Mouse (Mus musculus) lung, postnatal 36 days (tissue): ENCODE results near the gene Maco1.
"Not testable (repeated sequence)": the region's sequence is repeated elsewhere in the genome, so short reads cannot be mapped to it uniquely, and the experiment has no call there.

Experiments used
- DNase-seq: peaks from one replicate; pipeline ENCODE4 v3.0.0; 2022; ENCODE audit warnings: mixed read lengths

Maco1 gene

DNA sequence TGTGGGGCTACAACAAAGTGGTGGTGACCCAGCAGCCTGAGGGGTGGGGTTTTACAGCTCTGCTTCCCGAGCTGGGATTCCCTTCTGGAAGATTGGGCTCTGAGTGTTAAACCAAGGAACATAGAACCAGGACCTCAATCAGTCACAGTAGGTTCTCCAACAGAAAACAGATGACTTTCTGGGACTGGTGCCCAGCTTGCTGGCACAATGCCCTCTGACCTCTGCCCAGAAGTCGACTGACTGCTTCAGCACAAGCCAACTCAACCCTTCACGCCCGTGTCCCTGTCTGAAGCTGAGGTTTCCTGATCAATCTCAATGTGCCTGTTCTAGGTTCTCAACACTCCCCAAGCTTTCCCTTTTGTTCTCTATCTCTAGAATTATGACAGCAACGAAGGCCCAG is 48.4 kb downstream of the Maco1 start:
- DNase-seq: peak; percentile 91

DNA sequence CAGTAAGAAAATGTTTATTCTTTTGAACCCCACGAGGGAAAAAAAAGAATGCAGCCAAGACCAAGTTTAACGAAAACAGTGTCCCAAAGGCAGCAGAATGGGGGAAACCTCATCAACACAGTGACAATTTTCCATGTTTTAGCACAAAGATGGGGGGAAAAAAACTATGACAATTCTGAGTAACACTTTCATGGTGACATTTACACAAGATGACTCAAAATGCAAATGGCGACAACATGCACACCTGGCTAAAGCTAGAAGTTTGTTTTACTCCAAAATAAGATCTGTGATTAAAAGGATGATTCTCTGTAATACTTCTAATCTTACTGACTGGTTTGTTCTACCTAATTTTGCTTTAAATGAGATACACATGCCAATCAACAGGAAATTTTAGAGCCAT is 50.4 kb downstream of the Maco1 start:
- DNase-seq: no peak

- no peak for DNase-seq
These were observed 51.0 kb downstream of the Maco1 start for GRCm38 (mm10) chr4:134802155-134802554.

GRCm38 (mm10) chr4:134800693-134801092 is 52.5 kb downstream of the Maco1 start:
- DNase-seq: no peak

DNA sequence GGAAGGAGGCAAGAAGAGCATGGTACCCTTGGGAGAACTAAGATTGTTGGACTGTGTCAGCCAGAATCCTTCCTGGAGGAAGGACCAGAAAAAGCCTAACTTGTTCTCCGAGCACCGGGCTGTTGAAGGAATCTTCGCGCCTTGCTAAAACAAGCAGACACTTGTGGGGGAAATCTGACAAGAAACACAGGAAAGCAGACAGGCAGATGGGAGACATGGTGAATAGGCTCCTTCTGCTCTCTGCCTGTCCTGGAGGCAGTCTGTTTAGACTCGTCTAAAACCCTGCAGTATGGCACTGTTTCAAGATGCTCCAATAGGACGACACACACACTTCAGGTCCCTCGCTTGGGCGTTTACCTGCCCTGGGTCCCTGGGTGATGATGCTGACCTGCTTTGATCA is 53.0 kb downstream of the Maco1 start:
- DNase-seq: no peak

GRCm38 (mm10) chr4:134799272-134799671 is 53.9 kb downstream of the Maco1 start:
- DNase-seq: peak; percentile 83

GRCm38 (mm10) chr4:134798861-134799260 is 54.3 kb downstream of the Maco1 start:
- no peak for DNase-seq

GRCm38 (mm10) chr4:134797621-134798020 is 55.5 kb downstream of the Maco1 start:
- no peak for DNase-seq

DNA sequence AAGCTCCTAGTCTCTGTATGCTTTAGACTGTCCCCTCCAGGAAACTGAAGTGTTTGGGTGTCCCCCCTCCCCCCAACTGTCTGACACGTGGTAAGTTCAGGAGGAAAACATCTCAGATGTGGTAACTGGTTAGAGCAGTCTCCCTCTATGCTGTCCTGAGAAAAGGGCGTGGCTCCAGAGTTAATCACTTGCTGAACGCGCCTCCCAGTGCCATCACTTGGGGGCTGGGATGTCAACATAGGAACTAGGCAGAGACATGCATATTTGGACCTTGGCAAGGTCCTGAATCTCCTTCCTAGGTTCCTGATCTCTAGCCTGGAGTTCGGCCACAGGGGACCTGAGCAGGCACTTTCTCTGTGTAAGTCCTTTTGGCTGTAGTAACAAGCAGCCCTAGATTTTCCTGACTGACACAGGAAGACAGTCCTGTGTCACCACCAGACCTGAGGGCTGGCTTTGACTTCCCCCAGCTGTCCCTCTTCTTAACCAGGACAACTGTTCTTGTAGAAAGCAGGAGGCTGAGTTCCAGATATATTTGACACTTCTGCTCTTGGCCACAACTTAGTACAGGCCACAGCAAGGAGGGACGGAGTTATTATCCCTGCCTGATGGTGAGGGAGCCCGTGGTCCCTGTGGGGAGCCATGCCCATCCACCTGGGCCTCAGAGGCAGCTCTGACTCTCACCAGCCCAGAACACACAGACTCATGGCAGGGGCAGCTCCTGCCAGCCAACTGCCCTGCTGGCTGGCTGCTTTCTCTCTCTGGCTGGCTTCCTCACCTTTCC is 56.4 kb downstream of the Maco1 start:
- DNase-seq: peak; percentile 21

DNA sequence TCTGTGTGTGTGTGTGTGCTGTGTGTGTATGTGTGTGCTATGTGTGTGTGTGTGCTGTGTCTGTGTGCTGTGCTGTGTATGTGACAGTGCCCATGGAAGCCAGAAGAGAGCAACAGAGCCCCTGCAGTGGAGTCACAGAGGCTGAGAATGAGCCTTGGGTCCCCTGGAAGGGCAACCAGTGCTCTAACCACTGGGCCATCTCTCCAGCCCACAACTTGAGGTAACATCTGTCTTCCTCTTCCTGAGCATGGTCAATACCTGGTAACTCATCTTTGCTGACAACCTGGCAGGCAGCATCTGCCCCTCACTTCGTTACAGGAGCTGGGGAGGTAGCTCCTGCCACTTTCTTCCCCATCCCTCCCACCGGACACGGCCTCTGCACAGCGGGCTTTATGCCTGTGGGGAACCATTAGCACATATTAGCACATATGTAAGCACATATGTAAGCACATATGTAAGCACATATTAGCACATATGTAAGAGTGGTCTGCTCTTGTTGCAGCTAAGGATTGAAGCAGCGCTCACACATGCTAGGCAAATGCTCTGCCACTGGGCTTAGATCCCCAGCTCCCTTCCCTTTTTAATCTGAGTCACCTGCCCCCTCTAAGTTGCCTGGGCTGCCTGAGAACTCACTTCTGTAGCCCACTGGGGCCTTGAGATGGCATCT is 57.2 kb downstream of the Maco1 start:
- DNase-seq: no peak

- not testable (repeated sequence) for DNase-seq
These were observed 58.2 kb downstream of the Maco1 start for GRCm38 (mm10) chr4:134794959-134795358.

DNA sequence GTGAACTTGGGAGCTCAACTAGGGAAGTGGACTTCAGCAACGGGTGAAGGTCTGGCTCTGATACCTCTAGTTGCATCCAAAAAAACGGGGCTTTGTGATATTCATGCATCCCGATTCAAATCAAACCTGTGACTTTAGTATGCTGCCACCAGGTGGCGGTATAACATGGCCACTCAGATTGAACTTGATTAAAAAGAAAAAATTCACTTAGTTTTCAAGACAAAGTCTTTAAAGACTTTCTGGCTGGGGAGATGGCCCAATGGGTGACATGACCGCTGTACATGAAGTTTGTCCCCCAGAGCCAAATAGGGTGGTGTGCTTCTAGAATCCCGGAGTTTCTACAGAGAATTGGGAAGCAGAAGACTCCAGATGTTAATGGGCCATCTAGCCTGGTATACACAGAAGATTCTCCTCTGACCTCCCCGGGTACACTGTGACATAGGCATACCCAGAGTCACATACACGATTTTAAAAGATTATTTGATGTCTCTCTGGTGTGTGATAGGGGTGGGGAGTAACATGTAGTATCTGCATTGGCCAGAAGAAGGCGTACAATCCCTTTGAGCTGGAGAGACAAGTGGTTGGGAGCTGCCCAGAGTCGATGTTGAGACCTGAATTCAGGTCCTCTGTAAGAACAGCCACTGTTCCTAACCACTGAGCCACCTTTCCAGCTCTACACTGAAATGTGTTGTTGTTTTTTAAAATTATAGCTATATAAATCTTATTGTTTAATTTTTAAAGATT is 59.8 kb downstream of the Maco1 start:
- peak; percentile 74 for DNase-seq

GRCm38 (mm10) chr4:134791731-134792130 is 61.4 kb downstream of the Maco1 start:
- no peak for DNase-seq

GRCm38 (mm10) chr4:134786946-134787345 is 66.2 kb downstream of the Maco1 start:
- peak; percentile 63 for DNase-seq

DNA sequence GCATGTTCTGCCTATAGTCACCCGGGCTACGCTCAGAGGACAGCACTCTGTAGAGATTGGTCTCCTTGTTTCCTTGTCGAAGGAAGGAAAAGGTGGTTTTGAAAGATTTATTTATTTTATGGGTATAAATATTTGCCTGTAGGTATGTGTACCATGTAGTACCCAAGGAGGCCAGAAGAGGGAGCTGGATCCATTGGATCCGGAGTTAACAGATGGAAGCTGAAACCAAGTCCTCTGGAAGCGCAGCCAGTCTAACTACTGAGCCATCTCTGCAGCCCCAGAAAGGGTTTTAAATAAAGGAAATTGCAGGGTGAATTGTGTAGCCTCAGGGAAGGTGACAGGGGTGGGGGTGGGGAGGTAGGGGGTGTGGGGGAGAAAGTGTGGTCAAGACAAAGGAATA is 68.4 kb downstream of the Maco1 start:
- DNase-seq: no peak

GRCm38 (mm10) chr4:134779136-134779934 is 73.8 kb downstream of the Maco1 start:
- DNase-seq: peak; percentile 68

DNA sequence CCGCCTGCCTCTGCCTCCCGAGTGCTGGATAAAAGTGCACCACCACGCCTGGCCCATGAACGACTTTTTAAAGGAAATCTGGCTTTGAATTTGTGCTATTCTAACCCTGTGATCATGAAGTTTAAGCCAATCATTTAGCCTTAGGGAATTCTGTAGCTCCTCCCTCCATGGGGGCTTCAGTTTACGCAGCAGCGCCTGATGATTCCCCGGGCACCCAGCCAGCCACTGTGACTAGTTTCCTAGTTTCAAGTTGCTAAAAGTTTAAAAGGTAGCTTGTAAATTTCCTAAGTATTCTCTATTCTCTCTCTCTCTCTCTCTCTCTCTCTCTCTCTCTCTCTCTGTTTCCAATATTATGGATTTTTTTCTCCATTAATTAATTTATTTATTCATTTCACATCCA is 76.9 kb downstream of the Maco1 start:
- DNase-seq: no peak

DNA sequence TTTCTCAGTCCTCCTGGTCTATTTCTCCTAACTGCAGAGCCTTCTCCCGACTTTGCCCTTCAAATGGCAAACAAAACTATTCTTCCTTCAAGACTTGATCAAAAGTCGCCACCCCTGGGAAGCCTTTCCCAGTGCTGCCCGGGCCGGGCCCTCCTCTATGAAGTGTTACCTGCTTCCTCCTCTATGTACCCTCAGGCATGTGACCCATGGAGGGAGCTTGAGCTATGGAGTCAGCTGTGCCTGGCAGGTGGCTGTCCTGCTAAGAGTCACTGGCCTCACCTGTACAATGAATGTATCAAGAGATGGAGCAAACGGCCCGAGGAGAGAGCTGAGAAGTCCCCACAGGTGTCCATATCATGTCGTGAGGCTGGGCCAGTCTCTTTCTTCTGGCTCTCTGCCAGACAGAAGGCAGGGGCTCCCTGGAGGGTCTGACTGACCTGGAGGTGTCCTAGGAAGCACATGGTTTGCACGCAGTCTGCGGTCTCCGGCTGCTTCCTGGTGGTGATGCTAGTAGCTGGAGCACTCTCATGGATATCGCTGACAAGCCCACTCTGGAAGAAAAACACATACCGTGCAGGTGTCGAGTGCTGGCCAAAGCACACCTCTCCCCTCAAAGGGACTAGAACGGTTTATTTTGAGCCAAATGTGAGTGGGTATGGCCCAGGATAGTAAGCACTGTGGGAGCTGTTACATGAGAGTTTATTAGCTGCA is 77.8 kb downstream of the Maco1 start:
- DNase-seq: no peak

- DNase-seq: no peak
These were observed 79.0 kb downstream of the Maco1 start for GRCm38 (mm10) chr4:134774126-134774525.

GRCm38 (mm10) chr4:134772805-134773674 is 80.1 kb downstream of the Maco1 start:
- no peak for DNase-seq

DNA sequence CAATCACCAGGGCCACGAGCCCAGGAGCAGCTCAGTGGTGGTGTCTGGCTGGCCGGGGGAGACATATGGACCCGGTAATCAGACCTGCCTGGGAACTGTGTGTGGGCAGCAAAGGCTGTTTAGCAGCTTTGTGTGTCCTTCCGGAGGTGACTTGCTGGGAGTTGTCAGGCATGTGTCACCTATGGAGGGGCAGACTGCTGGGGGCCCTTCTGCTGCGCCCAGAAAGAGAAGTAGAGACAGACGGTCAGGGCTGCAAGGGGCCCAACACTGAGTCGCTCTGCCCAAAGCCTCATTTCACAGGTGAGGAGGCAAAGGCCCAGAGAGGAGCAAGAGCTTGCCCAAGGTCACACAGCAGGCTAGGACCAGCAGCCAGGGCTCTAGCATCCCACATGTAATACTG is 83.3 kb downstream of the Maco1 start:
- no peak for DNase-seq
